Mouse (Mus musculus): ENCODE results near the gene Sfmbt1. TPM values are rescaled to one million over a fixed set of nuclear protein-coding genes. Genes with fewer than 3 reads are reported as not detected.
A peak's percentile ranks its signal among the peaks of the same experiment; 100 is the strongest.

Sfmbt1 gene
- 17.8 and 20.8 TPM in 2 replicates for polyA plus RNA-seq (2016; fragmentation: Nextera tagmentation; extraction: Ambion mirVana)

DNA sequence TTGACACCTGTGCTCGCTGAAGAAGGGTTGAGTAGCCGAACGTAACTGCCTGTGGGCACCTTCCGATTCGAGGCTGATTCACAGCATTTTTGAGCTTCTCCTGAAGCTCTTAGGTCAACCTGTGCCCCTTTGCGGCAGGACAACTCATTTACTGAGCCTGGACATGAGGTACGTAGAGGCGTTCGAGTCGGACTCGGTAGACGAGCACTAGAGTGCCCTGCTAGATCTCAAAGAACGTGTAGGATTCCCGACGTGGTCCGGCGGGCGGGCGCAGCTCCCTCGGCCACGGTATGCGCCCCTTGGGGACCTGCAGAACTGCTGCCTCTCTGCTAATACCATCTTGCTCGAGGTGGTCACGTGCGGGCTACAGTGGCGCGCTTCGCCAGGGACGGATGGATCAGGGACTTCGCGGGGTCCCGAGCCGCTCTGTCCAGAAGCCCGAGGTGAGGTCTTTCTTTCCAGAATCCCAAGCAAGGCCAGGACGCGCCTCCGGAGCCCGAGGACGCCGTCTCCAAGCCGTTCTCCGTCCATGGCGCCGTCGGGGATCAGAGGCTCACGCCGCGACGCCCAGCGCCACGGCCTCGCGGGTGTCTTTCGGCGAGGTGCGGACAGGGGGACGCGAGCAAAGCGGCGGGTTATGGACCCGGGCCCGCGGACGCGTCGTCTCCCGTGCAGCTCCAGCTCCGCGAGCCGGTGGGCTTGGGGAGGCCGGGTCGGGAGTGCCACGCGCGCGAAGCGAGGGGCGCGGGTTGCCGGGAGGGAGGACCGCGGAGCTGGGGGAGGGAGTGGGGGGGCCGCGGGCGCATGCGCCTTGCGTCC, at the start of gene Sfmbt1:
TSS of gene Sfmbt1 (plus strand) at position 51 of the 819 bp plus-strand sequence.
- Histone ChIP-seq H3K9me3 (no peaks in the 10 kb centered on the region), H3K4me3 (peak within 1 kb of the TSS; percentile 91), H3K4me1 (replicated peaks) (peaks cover 25% of the 10 kb centered on the region), H3K36me3 (no peaks in the 10 kb centered on the region), H3K27me3 (ENCODE audit: insufficient read depth, poor library complexity, severe bottlenecking) (peaks cover 15% of the 10 kb centered on the region), H3K27ac (peak within 1 kb of the TSS; percentile 96)
- WGBS = 2% methylated on average over 87 of the region's 87 CpGs
- no peak for DNase-seq (ENCODE audit: low spot score)

GRCm38 (mm10) chr14:30666061-30666460, 48.6 kb upstream of the Sfmbt1 start:
- H3K36me3 ChIP-seq = peaks cover 93% of the 10 kb centered on the region
- no peak for DNase-seq (ENCODE audit: low spot score)
- H3K9me3 ChIP-seq = no peaks in the 10 kb centered on the region
- WGBS = 85% methylated on average over 3 of the region's 3 CpGs
- H3K4me3 ChIP-seq = no peak overlapping the region
- H3K4me1 ChIP-seq (replicated peaks) = no peaks in the 10 kb centered on the region
- H3K27ac ChIP-seq = no peak overlapping the region
- H3K27me3 ChIP-seq (ENCODE audit: insufficient read depth, poor library complexity, severe bottlenecking) = no peaks in the 10 kb centered on the region

- 90% methylated on average over 4 of the region's 4 CpGs for WGBS
- no peak overlapping the region for H3K4me3 ChIP-seq
- H3K4me1 ChIP-seq (replicated peaks) = no peaks in the 10 kb centered on the region
- no peaks in the 10 kb centered on the region for H3K9me3 ChIP-seq
- no peak for DNase-seq (ENCODE audit: low spot score)
- no peak overlapping the region for H3K27ac ChIP-seq
- peaks cover 91% of the 10 kb centered on the region for H3K36me3 ChIP-seq
- H3K27me3 ChIP-seq (ENCODE audit: insufficient read depth, poor library complexity, severe bottlenecking) = no peaks in the 10 kb centered on the region
Measured at GRCm38 (mm10) chr14:30666604-30667003, 48.0 kb upstream of the Sfmbt1 start.

DNA sequence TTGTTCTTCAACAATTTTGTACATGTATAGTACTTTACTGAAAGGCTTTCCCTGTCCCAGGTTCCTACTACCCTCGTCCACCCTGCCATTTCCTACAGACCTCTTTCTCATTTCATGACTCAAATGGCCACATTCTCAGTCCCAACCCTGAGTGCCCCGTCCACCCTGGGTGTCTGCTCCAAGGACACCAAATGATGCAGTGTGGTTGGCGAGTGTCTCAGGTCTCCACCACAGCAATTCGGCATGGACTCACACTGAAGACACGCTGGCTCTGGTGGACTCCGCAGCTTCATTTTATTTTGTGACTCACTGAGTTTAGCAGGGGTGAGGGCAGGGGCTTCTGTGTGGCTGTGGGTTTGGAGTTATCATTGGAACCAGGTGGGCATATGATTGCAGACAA, 44.5 kb upstream of the Sfmbt1 start:
- no peaks in the 10 kb centered on the region for H3K9me3 ChIP-seq
- no peak overlapping the region for H3K27ac ChIP-seq
- no peak overlapping the region for H3K4me3 ChIP-seq
- H3K4me1 ChIP-seq (replicated peaks) = no peaks in the 10 kb centered on the region
- H3K27me3 ChIP-seq (ENCODE audit: insufficient read depth, poor library complexity, severe bottlenecking) = no peaks in the 10 kb centered on the region
- H3K36me3 ChIP-seq = peaks cover 80% of the 10 kb centered on the region
- WGBS = 93% methylated on average over 6 of the region's 6 CpGs
- DNase-seq (ENCODE audit: low spot score) = no peak

DNA sequence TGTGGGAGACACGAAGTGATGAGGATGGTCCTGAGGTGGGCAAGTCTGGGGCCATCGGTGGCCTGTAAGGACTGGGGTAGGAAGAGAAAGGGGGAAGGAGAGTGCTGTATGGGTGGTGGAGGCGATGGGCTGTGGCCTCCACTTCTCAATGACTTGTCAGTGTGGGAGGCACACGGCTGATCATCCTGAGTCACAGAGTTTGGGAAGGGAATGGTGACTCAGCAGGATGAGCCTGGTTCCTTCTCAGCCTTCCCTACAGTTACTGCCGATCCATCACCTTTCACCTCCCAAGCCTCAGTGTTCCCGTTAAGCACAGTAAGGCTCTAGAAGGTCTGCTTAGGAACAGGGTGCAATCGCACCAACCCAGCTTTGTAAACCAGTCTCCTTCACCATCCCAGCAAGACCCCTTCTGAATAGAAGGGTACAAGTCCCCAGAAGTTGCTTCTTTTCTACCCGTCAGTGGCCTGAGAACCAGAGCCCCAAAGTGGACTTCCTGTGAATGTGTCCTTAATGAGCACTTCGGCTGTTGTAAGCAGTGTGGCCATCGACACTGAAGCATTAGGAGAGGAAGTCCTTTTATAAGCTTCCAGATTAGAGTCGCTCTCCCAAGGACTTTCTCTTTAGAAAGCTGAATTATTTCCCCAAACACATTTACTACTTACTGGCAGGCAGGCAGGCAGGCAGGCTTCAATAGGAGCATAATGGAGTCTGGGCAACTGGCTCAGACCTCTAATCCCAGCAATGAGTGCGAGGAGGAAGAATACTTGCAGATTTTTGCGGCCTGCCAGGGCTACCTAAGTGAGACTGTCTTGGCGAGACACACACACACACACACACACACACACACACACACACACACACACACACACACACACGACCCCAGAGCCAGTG, 43.3 kb upstream of the Sfmbt1 start:
- no peak for DNase-seq (ENCODE audit: low spot score)
- Histone ChIP-seq H3K9me3 (no peaks in the 10 kb centered on the region), H3K4me1 (replicated peaks) (no peaks in the 10 kb centered on the region), H3K27me3 (ENCODE audit: insufficient read depth, poor library complexity, severe bottlenecking) (no peaks in the 10 kb centered on the region), H3K36me3 (peaks cover 75% of the 10 kb centered on the region), H3K27ac (no peak overlapping the region), H3K4me3 (no peak overlapping the region)
- WGBS = 79% methylated on average over 15 of the region's 15 CpGs

DNA sequence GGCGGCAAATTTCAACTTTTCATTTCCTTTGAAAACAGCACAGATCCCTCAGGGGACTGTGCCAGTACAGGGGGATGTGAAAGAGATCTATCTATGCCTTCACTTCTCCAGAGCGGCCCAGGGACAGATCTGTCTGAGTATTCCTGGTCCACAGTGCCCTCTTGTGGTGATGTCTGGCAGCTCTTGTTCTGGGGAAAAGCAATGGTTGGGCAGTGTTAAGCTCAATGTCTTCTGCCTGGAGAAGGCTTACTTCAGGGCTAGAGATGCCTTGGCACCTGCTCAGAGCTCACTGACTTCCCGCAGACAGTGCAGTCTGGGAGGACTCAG, 42.7 kb upstream of the Sfmbt1 start:
- H3K36me3 ChIP-seq = peaks cover 75% of the 10 kb centered on the region
- H3K9me3 ChIP-seq = no peaks in the 10 kb centered on the region
- no peaks in the 10 kb centered on the region for H3K27me3 ChIP-seq (ENCODE audit: insufficient read depth, poor library complexity, severe bottlenecking)
- WGBS = 21% methylated on average over 3 of the region's 3 CpGs
- no peak overlapping the region for H3K4me3 ChIP-seq
- H3K27ac ChIP-seq = no peak overlapping the region
- peak; percentile 83 for DNase-seq (ENCODE audit: low spot score)
- no peaks in the 10 kb centered on the region for H3K4me1 ChIP-seq (replicated peaks)

DNA sequence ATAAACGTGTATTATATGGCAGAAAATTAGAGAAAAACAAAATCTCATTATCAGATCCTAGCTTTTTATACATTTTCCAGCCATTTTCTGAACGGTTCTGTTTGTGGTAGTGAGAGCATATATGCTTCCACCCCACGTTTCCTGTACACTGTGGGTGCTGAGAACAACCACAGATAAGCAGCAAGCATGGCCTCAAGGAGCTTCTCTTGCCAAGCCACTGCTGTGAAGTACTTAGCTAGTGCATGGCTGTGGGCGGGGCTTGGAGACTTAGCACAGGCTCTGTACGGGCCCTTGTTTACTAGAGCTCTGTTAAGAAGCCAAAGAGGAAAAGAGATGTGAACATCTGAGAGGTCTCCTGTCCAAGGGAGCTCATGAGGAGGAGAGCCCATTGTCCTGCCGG, 39.7 kb upstream of the Sfmbt1 start:
- no peak overlapping the region for H3K4me3 ChIP-seq
- H3K9me3 ChIP-seq = no peaks in the 10 kb centered on the region
- peaks cover 76% of the 10 kb centered on the region for H3K36me3 ChIP-seq
- H3K4me1 ChIP-seq (replicated peaks) = no peaks in the 10 kb centered on the region
- WGBS = 77% methylated on average over 6 of the region's 6 CpGs
- H3K27ac ChIP-seq = no peak overlapping the region
- DNase-seq (ENCODE audit: low spot score) = no peak
- no peaks in the 10 kb centered on the region for H3K27me3 ChIP-seq (ENCODE audit: insufficient read depth, poor library complexity, severe bottlenecking)

- H3K36me3 ChIP-seq = peaks cover 79% of the 10 kb centered on the region
Measured at GRCm38 (mm10) chr14:30682131-30682530, 32.5 kb upstream of the Sfmbt1 start.

DNA sequence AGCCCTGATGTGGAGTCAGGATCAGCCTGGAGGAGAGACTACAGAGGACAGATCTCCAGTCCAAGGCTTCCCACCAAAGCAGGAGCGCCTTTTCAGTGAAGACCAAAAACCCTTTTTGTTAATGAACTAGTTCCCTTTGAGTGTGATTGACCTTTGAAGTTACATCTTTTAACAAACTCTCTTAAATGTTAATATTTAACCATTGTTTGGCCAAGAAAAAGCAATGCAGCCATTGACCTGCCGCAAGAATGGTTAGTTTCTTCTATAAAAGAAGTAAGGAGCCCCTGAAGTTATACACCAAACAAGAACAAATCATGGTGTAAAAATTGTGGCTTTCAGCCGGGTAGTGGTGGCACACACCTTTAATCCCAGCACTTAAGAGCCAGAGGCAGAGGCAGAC, 24.0 kb upstream of the Sfmbt1 start:
- no peaks in the 10 kb centered on the region for H3K9me3 ChIP-seq
- peaks cover 51% of the 10 kb centered on the region for H3K36me3 ChIP-seq
- H3K4me1 ChIP-seq (replicated peaks) = no peaks in the 10 kb centered on the region
- WGBS = 93% methylated on average over 3 of the region's 3 CpGs
- no peaks in the 10 kb centered on the region for H3K27me3 ChIP-seq (ENCODE audit: insufficient read depth, poor library complexity, severe bottlenecking)
- DNase-seq (ENCODE audit: low spot score) = no peak
- no peak overlapping the region for H3K27ac ChIP-seq
- no peak overlapping the region for H3K4me3 ChIP-seq

More at GRCm38 (mm10) chr14:30682131-30682530, 32.5 kb upstream of the Sfmbt1 start:
- no peaks in the 10 kb centered on the region for H3K27me3 ChIP-seq (ENCODE audit: insufficient read depth, poor library complexity, severe bottlenecking)
- no peaks in the 10 kb centered on the region for H3K4me1 ChIP-seq (replicated peaks)
- no peak overlapping the region for H3K27ac ChIP-seq
- H3K9me3 ChIP-seq = no peaks in the 10 kb centered on the region
- H3K4me3 ChIP-seq = no peak overlapping the region
- WGBS = 93% methylated on average over 3 of the region's 3 CpGs
- no peak for DNase-seq (ENCODE audit: low spot score)

GRCm38 (mm10) chr14:30692439-30692838, 22.2 kb upstream of the Sfmbt1 start:
- no peaks in the 10 kb centered on the region for H3K9me3 ChIP-seq
- H3K36me3 ChIP-seq = peaks cover 38% of the 10 kb centered on the region
- DNase-seq (ENCODE audit: low spot score) = no peak
- no peak overlapping the region for H3K27ac ChIP-seq
- 89% methylated on average over 6 of the region's 6 CpGs for WGBS
- H3K4me1 ChIP-seq (replicated peaks) = no peaks in the 10 kb centered on the region
- no peak overlapping the region for H3K4me3 ChIP-seq
- H3K27me3 ChIP-seq (ENCODE audit: insufficient read depth, poor library complexity, severe bottlenecking) = no peaks in the 10 kb centered on the region

- Histone ChIP-seq H3K4me3 (no peak overlapping the region), H3K27me3 (ENCODE audit: insufficient read depth, poor library complexity, severe bottlenecking) (no peaks in the 10 kb centered on the region), H3K27ac (no peak overlapping the region), H3K9me3 (no peaks in the 10 kb centered on the region), H3K36me3 (peaks cover 28% of the 10 kb centered on the region), H3K4me1 (replicated peaks) (peaks cover 5% of the 10 kb centered on the region; the same call in 1 of the 2 replicates)
- 93% methylated on average over 2 of the region's 2 CpGs for WGBS
- DNase-seq (ENCODE audit: low spot score) = no peak
Measured at GRCm38 (mm10) chr14:30694786-30695185, 19.9 kb upstream of the Sfmbt1 start.

DNA sequence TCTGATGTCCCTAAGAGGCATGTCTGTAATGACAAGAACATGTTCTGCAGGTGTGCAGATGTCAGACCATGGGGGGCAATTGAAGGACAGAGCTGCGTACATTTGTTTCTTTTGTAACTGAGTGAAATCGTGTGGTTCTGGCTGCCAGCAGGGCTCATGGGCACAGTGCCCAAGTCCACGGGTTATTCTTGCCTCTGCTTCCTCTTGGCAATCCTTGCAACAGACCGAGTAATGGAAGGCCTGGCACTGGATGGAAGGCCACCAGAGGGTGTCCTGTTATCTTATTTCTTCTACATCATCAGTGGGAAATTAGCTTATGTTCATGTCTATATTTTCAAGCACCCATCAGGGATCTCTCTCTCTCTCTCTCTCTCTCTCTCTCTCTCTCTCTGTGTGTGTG, 19.0 kb upstream of the Sfmbt1 start:
- DNase-seq (ENCODE audit: low spot score) = no peak
- Histone ChIP-seq H3K4me3 (no peak overlapping the region), H3K27ac (no peak overlapping the region), H3K4me1 (replicated peaks) (peaks cover 5% of the 10 kb centered on the region; the same call in 1 of the 2 replicates), H3K27me3 (ENCODE audit: insufficient read depth, poor library complexity, severe bottlenecking) (no peaks in the 10 kb centered on the region), H3K9me3 (no peaks in the 10 kb centered on the region), H3K36me3 (peaks cover 20% of the 10 kb centered on the region)
- 90% methylated on average over 4 of the region's 4 CpGs for WGBS

Data from hindbrain, embryonic 10.5 days (tissue).